Mouse (Mus musculus): ENCODE data around the gene Anapc5.

Gene Anapc5

DNA sequence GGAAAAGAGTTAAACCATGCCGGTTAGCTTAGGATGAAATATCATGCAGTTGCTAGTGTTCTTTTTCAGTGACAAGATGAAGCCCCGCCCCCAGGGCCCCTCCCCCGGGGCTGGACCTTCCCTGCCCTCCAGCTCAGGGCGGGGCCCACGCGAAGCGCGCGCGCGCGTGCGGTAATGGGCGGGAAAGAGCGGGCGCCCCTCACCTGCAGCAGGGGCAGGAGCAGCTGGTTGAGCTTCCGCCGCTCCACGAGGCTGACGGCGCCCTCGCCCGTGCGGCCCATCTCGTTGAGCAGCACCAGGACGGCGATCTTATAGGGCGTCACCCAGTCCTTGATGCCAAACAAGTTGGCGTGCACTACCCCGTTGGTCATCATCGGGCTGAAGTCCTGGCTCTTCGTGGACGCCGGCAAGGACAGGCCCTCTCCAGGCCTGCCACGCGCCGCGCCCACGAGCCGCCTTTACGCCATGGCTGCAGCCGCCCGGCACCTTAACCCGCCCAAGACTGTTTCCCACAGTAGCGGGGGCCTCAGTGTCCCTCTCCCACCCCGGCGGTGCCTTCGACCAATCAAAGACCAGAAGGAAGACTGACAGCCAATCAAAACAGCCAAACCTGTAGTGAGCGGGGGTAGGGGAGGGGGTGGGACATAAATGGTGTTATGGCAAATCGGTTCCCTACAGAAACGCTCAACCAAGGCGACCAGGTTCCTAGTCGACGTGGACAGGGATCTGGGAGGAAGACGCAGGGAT lies at the start of gene Anapc5:
Anapc5 (minus strand) TSS at position 563 of the 747 bp plus-strand sequence.
- DNase-seq: peak; percentile 93

DNA sequence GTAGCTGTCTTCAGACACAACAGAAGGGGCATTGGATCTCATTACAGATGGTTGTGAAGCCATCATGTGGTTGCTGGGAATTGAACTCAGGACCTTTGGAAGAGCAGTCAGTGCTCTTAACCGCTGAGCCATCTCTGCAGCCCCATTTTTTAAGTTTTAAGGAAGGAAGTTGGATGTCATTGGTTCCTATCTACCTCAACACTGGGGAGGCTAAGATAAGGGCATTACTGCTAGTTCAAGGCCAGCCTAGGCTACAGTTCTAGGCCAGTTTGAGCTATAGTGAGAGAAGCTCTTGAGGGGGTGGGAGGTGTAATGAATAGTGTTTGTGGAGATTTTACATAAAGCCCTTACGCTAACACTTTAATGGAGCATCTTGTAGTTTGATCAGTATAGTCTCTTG lies 41.9 kb upstream of the Anapc5 start:
- no peak for DNase-seq

DNA sequence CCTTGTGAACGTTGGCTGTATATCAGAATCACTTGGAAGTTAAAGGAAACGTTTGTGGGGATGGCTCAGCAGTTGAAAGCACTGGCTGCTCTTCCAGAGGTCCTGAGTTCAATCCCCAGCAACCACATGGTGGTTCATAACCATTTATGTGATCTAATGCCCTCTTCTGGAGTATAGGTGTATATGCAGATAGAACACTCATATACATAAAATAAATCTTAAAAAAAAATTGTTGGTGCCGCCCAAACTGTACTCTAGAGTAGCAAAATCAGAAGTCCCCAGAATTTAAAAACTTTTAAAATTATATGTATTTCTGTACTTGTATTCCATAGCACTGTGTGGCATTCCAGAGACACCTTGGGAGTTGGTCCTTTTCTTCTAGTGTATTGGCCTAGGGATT lies 34.7 kb upstream of the Anapc5 start:
- no peak for DNase-seq

- no peak for DNase-seq
Measured at GRCm38 (mm10) chr5:122852611-122853010, 31.5 kb upstream of the Anapc5 start.

- peak; percentile 30 for DNase-seq
Measured at GRCm38 (mm10) chr5:122850319-122851002, 29.3 kb upstream of the Anapc5 start.

DNA sequence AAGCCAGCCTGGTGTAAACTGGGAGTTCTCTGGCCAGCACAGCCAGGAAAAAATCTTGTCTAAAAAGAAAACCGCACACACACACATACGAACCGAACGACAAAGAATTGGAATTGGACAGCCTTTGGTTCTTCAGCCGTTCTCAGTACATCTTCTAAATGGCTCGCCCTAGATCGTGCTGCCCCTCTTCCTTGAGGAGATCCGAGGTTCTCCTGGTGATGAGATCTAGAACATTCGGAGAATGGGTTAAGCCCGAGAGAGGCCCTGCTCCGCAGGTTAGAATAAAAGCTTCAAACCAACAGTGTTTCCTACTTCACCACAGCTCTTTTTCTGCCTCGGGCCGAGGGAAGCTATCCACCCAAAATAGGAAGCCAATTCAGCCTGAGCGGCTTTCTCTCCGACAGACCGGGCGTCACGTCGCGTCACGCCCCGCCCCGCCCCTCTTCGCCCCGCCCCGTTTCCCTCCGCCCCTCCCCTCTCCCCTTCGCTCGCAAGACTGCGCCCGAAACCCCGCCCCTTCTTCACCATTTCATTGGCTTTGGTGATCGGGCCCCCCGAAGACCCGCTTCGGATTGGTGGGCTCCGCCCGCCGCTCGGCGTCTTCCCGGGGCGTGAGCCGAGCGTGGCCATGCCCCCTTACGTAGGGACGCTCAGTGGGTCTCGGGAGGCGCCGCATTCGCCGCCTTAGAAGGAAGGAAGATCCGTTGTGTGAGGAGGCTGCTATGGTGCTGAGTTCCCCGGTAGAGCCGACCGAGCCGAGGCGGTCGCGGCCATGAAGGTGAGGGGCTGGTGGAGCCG lies 28.6 kb upstream of the Anapc5 start, which contains the start of gene Rnf34:
Rnf34 (plus strand) TSS at position 528 of the 798 bp plus-strand sequence.
- peak; percentile 98 for DNase-seq

DNA sequence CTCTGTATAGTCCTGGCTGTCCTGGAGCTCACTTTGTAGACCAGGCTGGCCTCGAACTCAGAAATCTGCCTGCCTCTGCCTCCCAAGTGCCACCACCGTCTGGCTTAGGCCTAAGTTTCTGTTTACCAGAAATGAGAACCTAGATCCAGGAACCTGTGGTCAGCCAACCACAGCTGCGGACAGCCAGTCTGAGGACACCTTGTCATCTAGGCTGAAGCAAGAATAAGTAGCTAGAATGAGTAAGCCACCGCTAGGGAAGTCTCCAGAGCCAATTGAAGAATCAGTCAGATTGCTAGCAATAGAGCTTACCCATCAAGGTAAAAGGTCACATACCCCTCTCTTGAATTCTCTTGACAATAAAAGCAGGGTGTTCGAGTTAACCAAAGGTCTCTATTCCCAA lies 22.7 kb upstream of the Anapc5 start:
- DNase-seq: no peak

DNA sequence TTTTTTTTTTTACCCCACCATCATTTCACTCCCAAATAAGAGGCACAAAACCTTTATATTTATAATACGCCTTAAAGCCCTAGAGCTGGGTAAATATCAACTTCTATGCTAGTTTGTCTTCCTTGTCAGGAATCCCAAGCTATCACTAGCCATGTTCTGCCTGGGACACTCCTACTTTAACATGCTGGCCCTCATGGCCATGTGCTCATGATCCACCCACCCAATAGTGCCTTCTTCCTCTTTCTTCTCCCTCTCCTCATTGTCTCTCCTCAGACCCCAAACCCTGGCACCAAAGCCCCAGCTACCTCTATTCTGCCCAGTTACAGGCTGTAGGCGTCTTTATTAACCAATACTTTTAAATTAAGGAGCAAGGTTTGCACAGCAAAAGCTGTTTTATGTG lies 20.0 kb upstream of the Anapc5 start:
- no peak for DNase-seq

GRCm38 (mm10) chr5:122832996-122833395 lies 11.9 kb upstream of the Anapc5 start:
- DNase-seq: peak; percentile 16

GRCm38 (mm10) chr5:122832536-122832935 lies 11.4 kb upstream of the Anapc5 start:
- DNase-seq: no peak

DNA sequence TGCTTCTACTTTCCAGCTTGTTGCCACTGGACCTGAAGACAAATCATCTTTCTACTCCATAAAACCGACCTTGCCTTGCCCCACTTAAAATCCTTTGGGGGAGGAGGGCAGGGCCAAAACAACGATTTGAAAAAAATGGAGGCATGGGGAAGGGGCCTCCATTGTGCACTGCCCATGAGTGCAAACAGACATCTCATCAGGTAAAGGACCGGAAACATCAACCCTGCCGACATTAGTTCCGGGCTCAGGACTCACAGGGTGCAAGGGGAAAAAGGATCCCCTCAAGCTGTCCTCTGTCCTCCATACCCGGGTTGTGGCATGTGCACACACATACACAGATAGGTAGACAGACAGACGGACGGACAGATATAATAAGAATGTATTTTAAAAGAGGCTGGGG lies 4.0 kb upstream of the Anapc5 start:
- no peak for DNase-seq

DNA sequence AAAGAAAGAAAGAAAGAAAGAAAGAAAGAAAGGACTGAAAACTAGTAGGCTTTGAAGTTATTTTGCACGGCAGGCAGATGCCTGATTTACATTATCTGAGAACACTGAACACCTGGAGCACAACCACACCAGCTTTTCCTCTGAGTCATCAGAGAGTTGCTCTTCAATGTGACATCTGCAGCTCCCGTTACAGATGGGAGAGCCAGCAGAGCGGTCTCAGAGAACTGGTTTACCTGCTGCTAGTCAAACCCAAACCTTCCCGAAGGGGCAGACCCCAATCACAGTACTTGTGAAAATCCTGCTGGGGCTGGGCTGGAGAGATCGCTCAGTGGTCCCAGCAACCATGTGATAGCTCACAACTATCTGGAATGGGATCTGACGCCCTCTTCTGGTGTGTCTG lies 3.3 kb upstream of the Anapc5 start:
- DNase-seq: peak; percentile 11

DNA sequence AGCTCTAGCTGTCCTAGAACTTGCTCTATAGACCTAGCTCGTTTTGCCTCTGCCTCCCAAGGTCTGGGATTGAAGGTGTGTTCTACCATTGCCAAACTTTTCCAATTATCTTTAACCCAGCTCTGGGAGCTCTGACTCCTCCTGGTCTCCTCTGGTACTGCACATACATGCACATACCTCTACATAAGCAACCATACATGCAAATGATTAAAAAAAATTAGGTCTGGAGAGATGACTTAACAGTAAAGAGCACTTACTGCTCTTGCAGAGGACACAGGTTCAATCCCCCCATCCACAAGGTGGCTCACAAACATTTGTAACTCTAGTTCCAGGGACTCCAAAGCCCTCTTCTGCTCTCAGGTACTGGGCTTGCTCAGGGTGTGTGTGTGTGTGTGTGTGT lies 2.8 kb upstream of the Anapc5 start:
- DNase-seq: no peak

DNA sequence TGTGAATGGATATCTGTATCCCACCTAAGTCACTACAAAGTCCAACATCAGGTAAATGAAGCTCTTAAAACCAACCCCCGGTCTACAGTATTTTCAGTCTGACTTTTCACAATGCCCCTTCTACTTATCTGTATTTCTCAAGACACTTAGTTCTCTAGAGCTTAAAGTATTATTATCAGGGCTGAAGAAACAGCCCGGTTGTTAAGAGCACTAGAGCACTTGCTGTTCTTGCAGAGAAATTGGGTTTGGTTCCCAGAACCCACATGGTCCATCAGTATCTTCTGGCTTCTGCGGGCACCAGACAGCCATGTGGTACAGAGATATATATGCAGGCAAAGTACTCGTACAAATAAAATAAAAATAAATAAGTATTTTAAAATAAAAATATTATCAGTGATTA lies 1.3 kb upstream of the Anapc5 start:
- no peak for DNase-seq

DNA sequence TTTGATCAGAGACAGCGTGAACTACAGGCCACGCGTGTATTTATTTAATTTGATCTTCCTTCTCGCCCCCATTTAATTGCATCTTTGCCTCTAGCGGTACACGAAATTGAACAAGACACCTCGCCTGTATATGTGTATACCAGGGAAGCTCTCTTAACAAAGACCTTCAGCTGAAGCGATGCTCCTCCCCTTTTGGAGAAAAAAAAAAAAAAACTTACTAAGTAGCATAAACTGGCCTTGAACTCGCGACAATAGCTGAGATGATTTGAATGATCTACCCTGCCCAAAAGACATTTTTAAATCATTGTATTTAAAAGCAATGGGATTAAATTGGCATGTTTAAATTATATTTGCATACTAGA lies 366 bp upstream of the Anapc5 start:
- no peak for DNase-seq

DNA sequence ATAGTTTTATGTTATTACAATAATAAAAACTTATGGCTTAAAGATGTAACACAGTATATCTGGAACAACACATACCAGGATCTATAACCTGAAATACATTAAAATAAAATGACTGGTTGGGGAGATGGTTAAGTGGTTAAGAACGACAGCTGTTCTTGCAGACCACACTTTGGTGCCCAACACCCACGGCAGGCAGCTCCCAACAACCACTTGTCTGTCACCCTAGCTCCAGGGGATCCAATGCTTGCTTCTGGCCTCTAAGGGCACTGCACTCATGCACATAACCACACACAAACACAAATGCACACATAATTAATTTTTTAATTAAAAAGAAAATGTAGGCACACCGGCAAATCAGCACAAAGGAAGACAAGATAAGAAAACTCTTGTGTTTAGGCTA lies 8.4 kb downstream of the Anapc5 start:
- no peak for DNase-seq

GRCm38 (mm10) chr5:122811364-122812079 lies 9.6 kb downstream of the Anapc5 start:
- DNase-seq: peak; percentile 47

- no peak for DNase-seq
Measured at GRCm38 (mm10) chr5:122805503-122805902, 15.6 kb downstream of the Anapc5 start.

DNA sequence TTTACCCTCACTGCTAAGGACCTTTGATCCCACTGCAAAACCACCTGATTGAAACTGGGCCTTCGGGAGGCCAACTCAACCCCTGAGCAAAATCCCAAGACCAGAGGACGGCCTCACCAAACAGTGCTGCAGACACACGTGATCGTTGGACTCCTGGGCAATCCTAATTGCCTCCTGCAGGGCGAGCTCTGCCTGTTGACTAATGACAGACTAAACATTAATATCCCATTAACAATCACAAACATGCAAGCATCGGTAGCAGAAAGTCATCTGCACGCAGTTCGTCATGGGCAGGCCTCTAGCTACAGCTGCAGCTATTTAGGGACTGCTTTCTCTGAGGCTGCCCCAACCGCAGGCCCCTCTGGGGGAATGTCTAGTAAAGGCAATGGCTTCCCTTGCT lies 18.4 kb downstream of the Anapc5 start:
- no peak for DNase-seq

- no peak for DNase-seq
Measured at GRCm38 (mm10) chr5:122801684-122802083, 19.5 kb downstream of the Anapc5 start.

- no peak for DNase-seq
Measured at GRCm38 (mm10) chr5:122800345-122801010, 20.7 kb downstream of the Anapc5 start.

All from right cerebral cortex, adult 18-20 months (tissue).